Mouse (Mus musculus): Measurements from ENCODE around the gene Nfatc4.

DNA sequence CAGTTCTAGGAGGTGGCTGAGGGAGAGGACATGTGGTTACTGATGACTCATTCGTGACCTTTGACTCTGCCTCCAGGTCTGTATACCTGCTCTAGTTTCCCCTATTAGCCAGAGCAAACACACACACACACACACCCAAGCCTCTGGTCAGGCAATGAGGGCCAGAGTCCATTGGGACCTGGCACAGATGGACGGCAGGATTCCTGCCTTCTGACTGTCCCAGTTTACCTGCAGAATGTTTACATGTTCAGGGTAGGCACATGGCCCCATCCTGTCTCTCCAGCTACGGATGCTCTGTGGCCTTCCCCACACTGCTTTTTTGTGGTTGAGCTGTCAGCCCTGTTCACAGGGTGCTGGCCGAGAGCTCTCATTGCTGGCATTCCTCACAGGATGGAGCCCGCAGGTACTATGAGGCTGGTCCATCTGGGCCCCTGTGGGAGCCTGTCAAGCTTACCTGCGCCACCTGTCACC, 59.3 kb downstream of the Nfatc4 start:
- TF ChIP-seq CTCF (IDR thresholded peaks at IDR 0.05; ENCODE audit: borderline replicate concordance, extremely low read depth, insufficient read depth, insufficient read length) = no peak
- TF ChIP-seq POLR2A (IDR thresholded peaks at IDR 0.05; ENCODE audit: borderline replicate concordance, extremely low read depth, insufficient read depth, insufficient read length, poor library complexity, severe bottlenecking) = no peak
